ENCODE assay signal across 8 mouse cellular contexts in genomic region chr1:119423510-119423909, GRCm38 (mm10). TPM values are rescaled to one million over a fixed set of nuclear protein-coding genes. Genes with fewer than 3 reads are reported as not detected.
DNase-seq lines count a peak whose midpoint lies in the region; ATAC-seq and TF ChIP-seq lines count a peak whose summit lies in the region.

No protein-coding gene starts in this region.

- 0 out of 2 replicates have a peak, but pooled peaks have one; percentile 1 for ATAC-seq in forebrain, embryonic 15.5 days (replicated peaks)
- peak; percentile 40; the same call in 1 of the 2 replicates for ATAC-seq in megakaryocyte progenitor cell, adult 5-6 weeks (replicated peaks; ENCODE audit: poor library complexity)

- peak overlapping the region; percentile 10; the same call in 1 of the 2 replicates for H3K4me2 ChIP-seq in forebrain, embryonic 15.5 days (replicated peaks)

- peak; percentile 71 for TF ChIP-seq CTCF in left cerebral cortex, adult 2 months (IDR thresholded peaks at IDR 0.05)

- 2% methylated on average over 13 of the region's 14 CpGs for WGBS in forebrain, embryonic 15.5 days

- DNase-seq in left cerebral cortex, adult 2 months (ENCODE audit: extremely low spot score in 1 of 2, low spot score in 2 of 2): peak; percentile 37 to 47
- DNase-seq in left cerebral cortex, adult 11 months (ENCODE audit: low spot score): no peak
- peak; percentile 81 for DNase-seq in adrenal gland, postnatal 14 days
- peak; percentile 43 to 72 for DNase-seq in kidney, postnatal 36 days
- DNase-seq in spleen, postnatal 10 days (ENCODE audit: low spot score in 2 of 2): no peak
- no peak for DNase-seq in c-Kit-positive CD71-positive TER-119-positive erythroid progenitor cells, embryonic 14.5 days (ENCODE audit: low spot score)

- H3K9me3 ChIP-seq in forebrain, embryonic 15.5 days: no peaks in the 10 kb centered on the region

- peaks cover 26% of the 10 kb centered on the region for H3K4me1 ChIP-seq in forebrain, embryonic 15.5 days

- H3K4me3 ChIP-seq in left cerebral cortex, adult 2 months: no peak overlapping the region
- H3K4me3 ChIP-seq in forebrain, embryonic 15.5 days: no peak overlapping the region

- H3K9ac ChIP-seq in forebrain, embryonic 15.5 days (replicated peaks): no peak overlapping the region

- H3K27ac ChIP-seq in left cerebral cortex, adult 2 months: no peak overlapping the region
- H3K27ac ChIP-seq in forebrain, embryonic 15.5 days (replicated peaks): no peak overlapping the region

- no peaks in the 10 kb centered on the region; the same call in 1 of the 2 replicates for H3K27me3 ChIP-seq in forebrain, embryonic 15.5 days

- no peaks in the 10 kb centered on the region for H3K36me3 ChIP-seq in forebrain, embryonic 15.5 days

- intact Hi-C loops in left cerebral cortex, adult 2 months (cut with DNase I): loop anchor here (1.0 to 10.0 kb wide), 3 partner anchors 259 to 656 kb away; no protein-coding TSS in a partner anchor

RNA-seq across cellular contexts. Expression of gene Inhbb, which starts 1.5 kb away (rescaled TPM):
- 1 to 10 TPM; 4.7 to 5.2 TPM for total RNA-seq in left cerebral cortex, adult 2 months (2021)
- 2.1 and 2.2 TPM in 2 replicates for total RNA-seq in adrenal gland, postnatal 14 days (2021)
- polyA plus RNA-seq in forebrain, embryonic 15.5 days (2015; fragmentation: Nextera tagmentation; extraction: Ambion mirVana): 6.6 TPM in 2 replicates
- not detected in 2 replicates for total RNA-seq in megakaryocyte progenitor cell, adult 5-6 weeks (2015)
- not detected in 2 replicates for total RNA-seq in megakaryocyte progenitor cell, adult 5-6 weeks (2017)

Comparison
In these comparisons a context has a peak if more than half of its experiments do, and no peak if none do; other contexts are left out.
1. DNase-seq: peak in left cerebral cortex, adult 2 months (2 of 2), adrenal gland, postnatal 14 days (single experiment) and kidney, postnatal 36 days (2 of 2); none in left cerebral cortex, adult 11 months (single experiment), spleen, postnatal 10 days (0 of 2) and c-Kit-positive CD71-positive TER-119-positive erythroid progenitor cells, embryonic 14.5 days (single experiment).